Mouse (Mus musculus) brain, embryonic 14.5 days (tissue): Measurements from ENCODE around the gene Sox15.
"Not testable (repeated sequence)": the region's sequence is repeated elsewhere in the genome, so short reads cannot be mapped to it uniquely, and the experiment has no call there.

Experiments
- CTCF ChIP-seq: fragments of 200-500 bp; IDR thresholded peaks from 2 replicates; pipeline ENCODE4 v1.5.1; 2012; ENCODE audit warnings: inconsistent platforms, mild to moderate bottlenecking, moderate library complexity, borderline replicate concordance; ENCODE audit not compliant: insufficient read depth, insufficient read length; ENCODE audit errors: extremely low read depth
- POLR2A ChIP-seq: fragments of 200-500 bp; IDR thresholded peaks from 2 replicates; pipeline ENCODE4 v1.6.1; 2012; ENCODE audit warnings: mild to moderate bottlenecking, inconsistent platforms, borderline replicate concordance; ENCODE audit not compliant: poor library complexity, insufficient read depth, insufficient read length, severe bottlenecking; ENCODE audit errors: extremely low read depth

DNA sequence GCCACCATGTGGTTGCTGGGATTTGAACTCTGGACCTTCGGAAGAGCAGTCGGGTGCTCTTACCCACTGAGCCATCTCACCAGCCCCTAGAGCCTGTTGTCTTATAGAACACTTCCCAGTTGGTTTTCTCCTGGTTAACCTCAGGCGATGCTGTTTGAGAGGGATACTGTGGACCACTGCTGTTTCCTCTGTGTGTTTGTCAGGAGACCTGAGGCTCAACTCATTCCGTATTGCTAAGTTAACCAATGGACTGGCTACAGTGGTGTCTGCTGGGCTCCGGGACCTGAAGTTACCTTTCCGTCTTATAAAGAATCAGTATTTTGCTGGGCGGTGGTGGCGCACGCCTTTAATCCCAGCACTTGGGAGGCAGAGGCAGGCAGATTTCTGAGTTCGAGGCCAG is 47.8 kb downstream of the Sox15 start:
- not testable (repeated sequence) for TF ChIP-seq POLR2A, CTCF
